Mouse (Mus musculus): ENCODE results near the gene Ccnb3.
"Not testable (repeated sequence)": the region's sequence is repeated elsewhere in the genome, so short reads cannot be mapped to it uniquely, and the experiment has no call there.

The Ccnb3 gene

GRCm38 (mm10) chrX:7041519-7041918, at the start of gene Ccnb3:
Ccnb3 (minus strand) TSS chrX:7041619.
- DNase-seq, result no peak

DNA sequence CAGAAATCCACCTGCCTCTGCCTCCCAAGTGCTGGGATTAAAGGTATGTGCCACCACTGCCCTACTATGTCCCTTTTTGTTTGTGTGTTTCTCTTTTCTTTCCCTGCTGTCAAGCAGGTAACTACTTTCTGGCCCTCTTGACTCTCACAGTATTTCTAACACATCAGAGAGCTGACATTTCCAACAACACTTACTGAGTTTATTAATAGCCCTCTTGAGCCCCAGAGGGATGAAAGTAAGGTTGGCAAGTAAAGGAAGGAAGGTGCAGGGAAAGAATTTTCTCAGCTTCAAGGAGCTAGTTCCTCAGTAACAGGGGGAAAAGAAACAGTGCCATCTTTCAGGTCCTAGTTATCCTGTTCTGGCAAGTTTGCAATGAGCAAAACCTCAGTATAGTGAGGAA, 48.9 kb upstream of the Ccnb3 start:
- no peak for DNase-seq

DNA sequence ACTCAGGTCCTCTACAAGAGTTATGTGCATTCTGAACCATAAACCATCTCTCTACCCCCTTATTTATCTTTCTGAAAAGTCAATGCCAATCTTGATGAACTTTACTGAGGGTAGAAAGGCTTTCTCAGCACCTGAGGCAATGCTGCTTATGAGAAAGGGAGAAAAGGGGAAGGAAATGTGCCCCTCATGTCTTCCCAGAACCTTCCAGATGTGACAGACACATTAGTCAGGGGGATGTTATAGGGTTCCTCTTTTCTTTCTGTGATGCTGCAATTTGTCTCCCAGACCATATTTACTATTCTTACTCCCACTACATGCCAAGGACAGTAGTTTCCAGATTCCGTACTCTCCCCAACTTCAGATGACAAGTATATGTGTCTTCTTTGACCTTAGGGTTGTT, 44.5 kb upstream of the Ccnb3 start:
- no peak for DNase-seq

- DNase-seq, result no peak
These were observed 38.5 kb upstream of the Ccnb3 start for GRCm38 (mm10) chrX:7079820-7080429.

DNA sequence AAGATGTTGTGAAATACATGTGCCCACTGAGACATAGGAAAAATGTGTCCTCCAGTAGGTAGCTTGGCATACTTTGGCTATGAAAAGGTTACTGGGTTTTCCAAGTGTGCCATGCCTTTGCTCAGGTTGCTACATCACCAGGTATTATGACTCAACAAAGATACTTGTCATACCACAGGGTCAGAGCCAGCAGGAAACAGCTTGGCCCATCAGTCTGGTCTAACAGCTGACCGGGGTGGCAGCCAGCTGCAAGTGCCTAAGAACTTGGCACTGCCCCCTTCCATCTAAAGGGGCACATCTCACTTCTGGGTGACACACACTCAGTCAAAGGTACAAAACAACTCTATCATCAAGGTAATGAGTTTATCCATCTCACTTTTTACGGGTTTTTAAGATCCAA, 26.6 kb upstream of the Ccnb3 start:
- DNase-seq, result no peak

- no peak for DNase-seq
These were observed 25.8 kb upstream of the Ccnb3 start, which contains the start of gene Akap4 for GRCm38 (mm10) chrX:7067219-7067618. Akap4 (plus strand) TSS chrX:7067519.

- no peak for DNase-seq
These were observed 22.7 kb upstream of the Ccnb3 start for GRCm38 (mm10) chrX:7064109-7064508.

DNA sequence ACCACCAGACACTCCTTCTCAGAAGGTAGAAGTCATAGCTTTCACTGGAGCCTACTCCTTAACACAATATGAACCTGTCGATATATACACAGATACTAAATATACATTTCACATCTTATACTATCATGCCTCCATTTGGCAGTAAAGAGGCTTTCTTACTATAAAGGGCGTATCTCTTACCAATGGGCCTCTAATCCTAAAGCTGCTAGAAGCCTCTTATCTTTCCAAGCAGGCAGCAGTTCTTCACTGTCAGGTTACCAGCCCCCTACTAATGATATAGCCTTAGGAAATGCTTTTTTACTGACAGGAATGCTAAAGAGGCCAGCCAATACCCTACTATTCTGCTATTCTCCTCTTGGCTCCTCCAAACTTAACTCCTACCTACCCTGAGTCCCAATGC, 16.2 kb upstream of the Ccnb3 start:
- no peak for DNase-seq

DNA sequence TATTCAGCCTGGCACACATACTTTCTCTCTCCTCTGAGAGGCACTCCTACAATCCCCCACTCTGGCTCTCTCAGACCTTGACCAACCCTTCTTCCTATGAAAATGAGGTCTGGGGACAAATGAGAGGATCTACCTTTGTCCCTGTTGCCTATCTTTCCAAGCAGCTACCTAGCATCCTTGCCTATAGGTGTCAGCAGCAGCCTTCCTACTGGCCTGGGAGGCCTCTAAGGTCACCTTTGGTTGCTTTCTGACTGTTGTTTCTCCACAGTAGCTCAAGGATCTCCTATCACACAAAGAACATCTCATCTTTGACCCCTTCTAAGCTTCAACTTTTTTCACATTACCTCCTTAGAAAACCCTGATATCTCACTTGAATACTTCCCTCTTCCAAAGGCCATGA, 15.6 kb upstream of the Ccnb3 start:
- no peak for DNase-seq

DNA sequence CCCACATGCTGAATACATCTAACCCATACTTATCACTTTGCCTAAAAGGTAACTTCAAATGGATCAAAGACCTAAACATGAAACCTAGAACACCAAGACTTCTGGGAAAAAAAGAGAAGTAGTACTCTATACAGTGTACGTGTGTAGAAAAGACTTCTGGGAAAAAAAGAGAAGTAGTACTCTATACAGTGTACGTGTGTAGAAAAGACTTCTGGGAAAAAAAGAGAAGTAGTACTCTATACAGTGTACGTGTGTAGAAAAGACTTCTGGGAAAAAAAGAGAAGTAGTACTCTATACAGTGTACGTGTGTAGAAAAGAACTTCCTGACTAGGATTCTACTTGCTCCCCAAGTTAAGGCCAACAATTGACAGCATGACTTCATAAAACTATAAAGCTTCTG, 57.5 kb downstream of the Ccnb3 start:
- not testable (repeated sequence) for DNase-seq

DNA sequence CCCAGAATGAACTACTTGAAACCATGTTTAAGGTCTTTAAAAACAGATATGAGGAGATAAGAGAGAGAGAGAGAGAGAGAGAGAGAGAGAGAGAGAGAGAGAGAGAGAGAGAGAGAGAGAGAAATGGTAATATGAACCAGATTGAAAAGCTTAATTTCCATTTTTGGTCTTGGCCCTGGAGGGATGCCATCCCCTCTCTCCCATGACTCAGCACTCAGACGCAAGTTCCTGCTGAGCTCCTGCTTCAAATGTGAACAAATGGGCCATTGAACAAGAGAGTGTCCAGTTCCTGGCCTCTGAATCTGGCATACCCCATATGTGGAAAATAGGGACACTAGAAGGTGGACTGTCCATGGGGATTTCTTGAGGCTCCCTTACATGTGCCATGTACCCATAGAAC, 69.5 kb downstream of the Ccnb3 start:
- DNase-seq, result no peak

DNA sequence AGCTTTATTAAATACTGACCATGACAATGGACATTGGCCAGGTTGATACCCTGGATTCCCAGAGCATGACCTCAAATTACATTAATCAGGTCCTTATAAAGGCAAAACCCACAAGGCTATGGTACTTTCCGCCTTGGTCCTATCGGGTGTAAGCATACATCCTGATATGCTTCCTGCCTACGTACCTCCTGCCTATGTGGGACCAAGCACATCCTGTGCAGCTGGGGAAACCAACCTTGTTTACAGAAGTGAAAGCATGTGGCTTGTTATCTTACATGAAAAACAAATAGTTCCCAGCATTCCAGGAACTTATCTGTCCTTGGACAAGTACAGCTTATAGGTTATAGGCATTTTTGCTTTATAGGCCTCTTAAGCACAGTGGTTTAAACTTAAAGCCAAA, 72.8 kb downstream of the Ccnb3 start:
- no peak for DNase-seq
